Mouse (Mus musculus) midbrain, embryonic 16.5 days (tissue): ENCODE results near the gene Prkag1. TPM values are rescaled to one million over a fixed set of nuclear protein-coding genes. Genes with fewer than 3 reads are reported as not detected.

Experiments used
- ATAC-seq: fragments of 200-750 bp; cut with Nextera tagmentation; 2 replicates; pipeline ENCODE4 v1.8.0; 2017; ENCODE audit warnings: moderate TSS enrichment
- H3K27ac ChIP-seq: fragments of 300-500 bp; sonication (generic); 2 replicates; pipeline ENCODE4 v1.5.1; 2014; ENCODE audit warnings: mild to moderate bottlenecking, low read length, mixed read lengths
- H3K27me3 ChIP-seq: fragments of 300-500 bp; sonication (generic); 2 replicates; pipeline ENCODE4 v1.6.1; 2014; ENCODE audit warnings: low read depth, low read length, mixed read lengths; ENCODE audit not compliant: control insufficient read depth, insufficient read depth
- H3K36me3 ChIP-seq: fragments of 300-500 bp; sonication (generic); 2 replicates; pipeline ENCODE4 v1.6.1; 2014; ENCODE audit warnings: mild to moderate bottlenecking, low read length, moderate library complexity, mixed read lengths; ENCODE audit not compliant: control insufficient read depth, insufficient read depth
- H3K4me1 ChIP-seq: fragments of 300-500 bp; sonication (generic); 2 replicates; pipeline ENCODE4 v1.6.1; 2014; ENCODE audit warnings: mild to moderate bottlenecking, low read length, mixed read lengths; ENCODE audit not compliant: control insufficient read depth, insufficient read depth
- H3K4me2 ChIP-seq: fragments of 300-500 bp; sonication (generic); 2 replicates; pipeline ENCODE4 v1.6.1; 2014; ENCODE audit warnings: mild to moderate bottlenecking, low read length, mixed read lengths
- H3K4me3 ChIP-seq: fragments of 300-500 bp; sonication (generic); 2 replicates; pipeline ENCODE4 v1.5.1; 2014; ENCODE audit warnings: low read depth, mild to moderate bottlenecking, low read length, moderate library complexity, mixed read lengths
- H3K9ac ChIP-seq: fragments of 300-500 bp; sonication (generic); 2 replicates; pipeline ENCODE4 v1.6.1; 2014; ENCODE audit warnings: low read depth, low read length, mixed read lengths
- H3K9me3 ChIP-seq: fragments of 300-500 bp; sonication (generic); replicated peaks from 2 replicates; pipeline ENCODE4 v1.6.1; 2014; ENCODE audit warnings: mild to moderate bottlenecking, low read length, mixed read lengths; ENCODE audit not compliant: control insufficient read depth, poor library complexity, severe bottlenecking
- WGBS: fragments of 180-500 bp; shearing (Covaris S2); extraction: QIAGEN DNeasy Blood & Tissue Kit; methylation state at CpG from one replicate; pipeline ENCODE4 v1.1.7; 2014; 5-methylcytosine and 5-hydroxymethylcytosine counted together
- polyA plus RNA-seq: library from polyadenylated mRNA; unstranded; fragments of >200 nt; fragmentation: Nextera tagmentation; extraction: Ambion mirVana; gene quantifications from 2 replicates; pipeline ENCODE4 v1.2.1, GENCODE M21; 2015

The Prkag1 gene
- polyA plus RNA-seq, 1 experiment from 2014 or later: 72.9 TPM

DNA sequence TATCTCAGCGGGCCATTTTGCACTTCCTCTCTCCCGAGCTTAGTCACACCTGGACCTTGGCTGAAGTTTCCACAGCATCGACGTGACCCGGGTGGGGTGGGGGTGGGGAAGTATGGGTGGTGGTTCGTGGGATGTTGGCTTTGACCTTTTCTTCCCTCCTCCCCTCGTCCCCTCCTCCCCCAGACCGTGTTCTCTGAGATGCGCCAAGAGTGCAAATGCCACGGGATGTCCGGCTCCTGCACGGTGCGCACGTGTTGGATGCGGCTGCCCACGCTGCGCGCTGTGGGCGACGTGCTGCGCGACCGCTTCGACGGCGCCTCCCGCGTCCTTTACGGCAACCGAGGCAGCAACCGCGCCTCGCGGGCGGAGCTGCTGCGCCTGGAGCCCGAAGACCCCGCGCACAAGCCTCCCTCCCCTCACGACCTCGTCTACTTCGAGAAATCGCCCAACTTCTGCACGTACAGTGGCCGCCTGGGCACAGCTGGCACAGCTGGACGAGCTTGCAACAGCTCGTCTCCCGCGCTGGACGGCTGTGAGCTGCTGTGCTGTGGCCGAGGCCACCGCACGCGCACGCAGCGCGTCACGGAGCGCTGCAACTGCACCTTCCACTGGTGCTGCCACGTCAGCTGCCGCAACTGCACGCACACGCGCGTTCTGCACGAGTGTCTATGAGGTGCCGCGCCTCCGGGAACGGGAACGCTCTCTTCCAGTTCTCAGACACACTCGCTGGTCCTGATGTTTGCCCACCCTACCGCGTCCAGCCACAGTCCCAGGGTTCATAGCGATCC is 38.9 kb downstream of the Prkag1 start:
- peak overlapping the region; percentile 38 for H3K4me3 ChIP-seq
- WGBS: 1% methylated on average over 75 of the region's 75 CpGs
- peak overlapping the region; percentile 50 for H3K4me2 ChIP-seq
- H3K4me1 ChIP-seq: peaks cover 16% of the 10 kb centered on the region; the same call in 1 of the 2 replicates
- peak overlapping the region; percentile 48 for H3K9ac ChIP-seq
- H3K27me3 ChIP-seq: peaks cover 92% of the 10 kb centered on the region
- peak; percentile 72; the same call in 1 of the 2 replicates for ATAC-seq
- no peaks in the 10 kb centered on the region for H3K9me3 ChIP-seq
- no peak overlapping the region for H3K27ac ChIP-seq
- no peaks in the 10 kb centered on the region for H3K36me3 ChIP-seq

DNA sequence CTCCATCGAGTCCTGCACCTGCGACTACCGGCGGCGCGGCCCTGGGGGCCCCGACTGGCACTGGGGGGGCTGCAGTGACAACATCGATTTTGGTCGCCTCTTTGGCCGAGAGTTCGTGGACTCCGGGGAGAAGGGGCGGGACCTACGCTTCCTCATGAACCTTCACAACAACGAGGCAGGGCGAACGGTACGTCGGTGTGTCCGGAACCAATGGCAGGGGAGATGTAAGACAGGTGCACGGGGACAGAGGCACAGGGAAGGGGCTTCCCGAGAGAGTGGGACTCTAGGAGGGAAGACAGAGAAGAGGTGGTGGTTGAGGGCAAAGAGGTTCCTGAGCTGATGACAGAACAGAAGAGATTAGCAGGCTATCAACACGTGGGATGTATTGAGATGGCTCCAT is 39.5 kb downstream of the Prkag1 start:
- no peak overlapping the region for H3K4me2 ChIP-seq
- no peak overlapping the region for H3K4me3 ChIP-seq
- peaks cover 12% of the 10 kb centered on the region; the same call in 1 of the 2 replicates for H3K4me1 ChIP-seq
- ATAC-seq: no peak
- H3K9ac ChIP-seq: no peak overlapping the region
- no peaks in the 10 kb centered on the region for H3K36me3 ChIP-seq
- H3K27ac ChIP-seq: no peak overlapping the region
- H3K9me3 ChIP-seq: no peaks in the 10 kb centered on the region
- H3K27me3 ChIP-seq: peaks cover 92% of the 10 kb centered on the region
- under 1% methylated on average over 23 of the region's 23 CpGs for WGBS

DNA sequence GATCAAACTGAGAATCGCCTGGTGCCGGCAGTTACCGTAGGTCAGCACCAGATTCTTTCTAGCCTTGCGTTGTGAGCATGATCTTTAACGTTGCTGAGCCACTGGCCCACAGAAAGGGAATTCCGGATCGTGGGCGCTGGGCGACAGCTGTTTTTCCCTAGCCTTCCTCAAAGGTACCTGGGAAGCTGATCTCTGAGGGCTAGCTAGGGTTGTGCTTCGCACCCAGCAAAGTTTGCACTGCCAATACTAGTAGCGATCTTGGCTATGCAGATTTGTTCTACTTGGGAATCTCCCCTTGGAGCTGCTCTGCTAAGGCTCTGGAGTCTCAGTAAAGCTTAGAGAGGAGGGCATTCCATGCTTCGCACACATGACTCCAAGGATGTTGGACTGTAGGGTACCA is 40.1 kb downstream of the Prkag1 start:
- Histone ChIP-seq H3K9ac (no peak overlapping the region), H3K4me1 (peaks cover 12% of the 10 kb centered on the region; the same call in 1 of the 2 replicates), H3K4me2 (peak overlapping the region; percentile 33; the same call in 1 of the 2 replicates), H3K27me3 (peaks cover 90% of the 10 kb centered on the region), H3K36me3 (no peaks in the 10 kb centered on the region), H3K27ac (no peak overlapping the region), H3K9me3 (no peaks in the 10 kb centered on the region), H3K4me3 (peak overlapping the region; percentile 9; the same call in 1 of the 2 replicates)
- no peak for ATAC-seq
- under 1% methylated on average over 12 of the region's 12 CpGs for WGBS

DNA sequence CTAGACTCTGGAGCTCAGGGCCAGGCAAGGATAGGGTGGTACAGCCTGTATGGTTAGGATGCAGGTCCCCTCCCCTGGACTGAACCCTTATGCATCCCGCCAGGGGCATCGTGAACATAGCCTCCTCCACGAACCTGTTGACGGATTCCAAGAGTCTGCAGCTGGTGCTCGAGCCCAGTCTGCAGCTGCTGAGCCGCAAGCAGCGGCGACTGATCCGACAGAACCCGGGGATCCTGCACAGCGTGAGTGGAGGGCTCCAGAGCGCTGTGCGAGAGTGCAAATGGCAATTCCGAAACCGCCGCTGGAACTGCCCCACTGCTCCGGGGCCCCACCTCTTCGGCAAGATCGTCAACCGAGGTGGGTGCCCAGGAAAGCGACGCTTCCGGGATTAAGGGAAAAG is 40.6 kb downstream of the Prkag1 start:
- H3K27me3 ChIP-seq: peaks cover 86% of the 10 kb centered on the region
- no peak overlapping the region for H3K27ac ChIP-seq
- H3K4me2 ChIP-seq: peak overlapping the region; percentile 33; the same call in 1 of the 2 replicates
- ATAC-seq: no peak
- H3K9me3 ChIP-seq: no peaks in the 10 kb centered on the region; the same call in 1 of the 2 replicates
- H3K9ac ChIP-seq: no peak overlapping the region
- H3K4me1 ChIP-seq: peaks cover 12% of the 10 kb centered on the region; the same call in 1 of the 2 replicates
- WGBS: 0% methylated on average over 23 of the region's 23 CpGs
- peak overlapping the region; percentile 9 for H3K4me3 ChIP-seq
- no peaks in the 10 kb centered on the region for H3K36me3 ChIP-seq

DNA sequence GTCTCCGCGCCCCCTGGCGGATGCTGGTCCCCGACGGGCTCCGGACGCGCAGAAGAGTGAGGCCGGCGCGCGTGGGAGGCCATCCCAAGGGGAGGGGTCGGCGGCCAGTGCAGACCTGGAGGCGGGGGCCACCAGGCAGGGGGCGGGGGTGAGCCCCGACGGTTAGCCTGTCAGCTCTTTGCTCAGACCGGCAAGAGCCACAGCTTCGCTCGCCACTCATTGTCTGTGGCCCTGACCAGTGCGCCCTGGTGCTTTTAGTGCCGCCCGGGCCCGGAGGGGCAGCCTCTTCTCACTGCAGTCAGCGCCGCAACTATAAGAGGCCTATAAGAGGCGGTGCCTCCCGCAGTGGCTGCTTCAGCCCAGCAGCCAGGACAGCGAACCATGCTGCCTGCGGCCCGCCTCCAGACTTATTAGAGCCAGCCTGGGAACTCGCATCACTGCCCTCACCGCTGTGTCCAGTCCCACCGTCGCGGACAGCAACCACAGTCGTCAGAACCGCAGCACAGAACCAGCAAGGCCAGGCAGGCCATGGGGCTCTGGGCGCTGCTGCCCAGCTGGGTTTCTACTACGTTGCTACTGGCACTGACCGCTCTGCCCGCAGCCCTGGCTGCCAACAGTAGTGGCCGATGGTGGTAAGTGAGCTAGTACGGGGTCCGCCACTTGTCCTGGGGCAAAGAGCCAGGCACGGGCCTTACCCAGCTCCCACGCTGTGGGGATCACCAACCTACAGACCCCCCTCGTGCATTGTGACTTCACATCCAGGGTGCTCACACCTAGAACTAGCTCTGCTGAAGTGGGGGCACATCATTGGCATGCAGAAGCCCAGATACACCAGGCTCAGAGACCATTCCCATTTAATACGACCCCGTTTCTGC is 41.4 kb downstream of the Prkag1 start, which contains the start of gene Wnt1:
Gene Wnt1, plus strand, starts transcription at position 197 of the 875 bp plus-strand sequence.
- H3K27me3 ChIP-seq: peaks cover 77% of the 10 kb centered on the region
- ATAC-seq: 0 out of 2 replicates have a peak, but pooled peaks have one; percentile 22
- H3K9me3 ChIP-seq: no peaks in the 10 kb centered on the region; the same call in 1 of the 2 replicates
- no peaks in the 10 kb centered on the region for H3K36me3 ChIP-seq
- H3K4me1 ChIP-seq: peaks cover 12% of the 10 kb centered on the region; the same call in 1 of the 2 replicates
- H3K9ac ChIP-seq: no peak within 1 kb of the TSS
- 0 out of 2 replicates have a peak within 1 kb of the TSS, but pooled peaks have one; percentile 17 for H3K4me2 ChIP-seq
- WGBS: 2% methylated on average over 41 of the region's 51 CpGs
- no peak within 1 kb of the TSS for H3K27ac ChIP-seq
- peak within 1 kb of the TSS; percentile 9; the same call in 1 of the 2 replicates for H3K4me3 ChIP-seq

DNA sequence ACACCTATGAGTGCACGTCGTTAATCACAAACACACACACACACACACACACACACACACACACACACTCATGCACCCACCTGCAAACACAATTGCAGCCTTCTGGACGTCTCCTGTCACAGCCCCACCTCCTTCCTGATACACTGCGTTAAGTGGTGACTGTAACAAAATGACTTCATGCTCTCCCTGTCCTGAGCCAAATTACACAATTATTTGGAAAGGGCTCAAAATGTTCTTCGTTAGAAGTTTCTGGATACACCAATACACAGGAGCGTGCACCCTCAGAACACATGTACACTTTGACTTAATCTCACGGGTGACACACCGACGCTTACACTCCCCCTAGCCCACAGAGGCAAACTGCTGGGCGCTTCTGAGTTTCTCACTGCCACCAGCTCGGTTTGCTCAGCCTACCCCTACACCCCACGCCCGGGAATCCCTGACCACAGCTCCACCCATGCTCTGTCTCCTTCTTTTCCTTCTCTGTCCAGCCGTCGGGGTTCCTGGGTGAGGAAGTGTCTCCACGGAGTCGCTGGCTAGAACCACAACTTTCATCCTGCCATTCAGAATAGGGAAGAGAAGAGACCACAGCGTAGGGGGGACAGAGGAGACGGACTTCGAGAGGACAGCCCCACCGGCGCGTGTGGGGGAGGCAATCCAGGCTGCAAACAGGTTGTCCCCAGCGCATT is 42.2 kb downstream of the Prkag1 start:
- peaks cover 69% of the 10 kb centered on the region for H3K27me3 ChIP-seq
- H3K4me1 ChIP-seq: peaks cover 12% of the 10 kb centered on the region; the same call in 1 of the 2 replicates
- no peak overlapping the region for H3K4me3 ChIP-seq
- H3K36me3 ChIP-seq: no peaks in the 10 kb centered on the region
- no peak for ATAC-seq
- no peak overlapping the region for H3K27ac ChIP-seq
- H3K4me2 ChIP-seq: no peak overlapping the region
- H3K9ac ChIP-seq: no peak overlapping the region
- H3K9me3 ChIP-seq: no peaks in the 10 kb centered on the region; the same call in 1 of the 2 replicates
- WGBS: 10% methylated on average over 24 of the region's 24 CpGs

DNA sequence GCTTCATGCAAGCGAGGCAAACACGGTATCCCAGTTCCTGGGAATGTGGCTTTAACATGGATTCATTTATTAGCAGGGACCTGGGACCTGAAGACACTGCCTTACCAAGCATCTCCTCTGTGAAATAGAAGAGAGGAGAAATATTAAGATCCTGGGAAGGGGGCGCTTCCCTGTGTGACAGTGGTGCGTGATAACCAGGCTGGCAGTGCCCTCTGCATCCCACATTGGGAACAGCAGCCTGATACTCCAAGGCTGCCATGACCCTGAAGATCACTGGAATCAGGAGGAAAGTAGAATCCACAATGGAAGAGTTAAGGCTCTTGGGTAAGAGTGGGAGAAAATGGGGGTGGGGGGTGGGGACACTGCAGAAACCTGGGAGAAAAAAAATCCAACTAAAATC is 43.4 kb downstream of the Prkag1 start:
- H3K27ac ChIP-seq: no peak overlapping the region
- H3K4me2 ChIP-seq: no peak overlapping the region
- peaks cover 10% of the 10 kb centered on the region; the same call in 1 of the 2 replicates for H3K4me1 ChIP-seq
- no peaks in the 10 kb centered on the region for H3K36me3 ChIP-seq
- no peak overlapping the region for H3K4me3 ChIP-seq
- peaks cover 59% of the 10 kb centered on the region for H3K27me3 ChIP-seq
- no peak for ATAC-seq
- H3K9ac ChIP-seq: no peak overlapping the region
- WGBS: 44% methylated on average over 4 of the region's 4 CpGs
- H3K9me3 ChIP-seq: no peaks in the 10 kb centered on the region; the same call in 1 of the 2 replicates

DNA sequence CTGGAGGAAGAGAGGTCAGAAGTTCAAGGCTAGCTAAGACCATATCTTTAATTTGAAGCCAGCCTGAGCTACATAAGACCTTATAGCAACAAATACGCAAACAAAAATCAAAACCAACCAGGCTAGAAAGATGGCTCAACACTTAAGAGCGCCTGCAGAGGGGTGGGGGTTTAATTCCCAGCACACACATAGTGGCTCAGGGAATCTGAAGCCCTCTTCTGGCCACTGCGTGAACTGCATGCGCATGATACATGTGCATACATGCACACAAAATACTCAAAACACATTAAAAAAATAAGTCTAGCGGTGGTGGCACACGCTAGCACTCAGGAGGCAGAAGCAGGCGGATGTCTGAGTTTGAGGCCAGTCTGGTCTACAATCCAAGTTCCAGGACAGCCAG is 45.6 kb downstream of the Prkag1 start:
- no peak overlapping the region for H3K4me2 ChIP-seq
- no peak for ATAC-seq
- no peak overlapping the region for H3K9ac ChIP-seq
- H3K36me3 ChIP-seq: no peaks in the 10 kb centered on the region
- peaks cover 3% of the 10 kb centered on the region; the same call in 1 of the 2 replicates for H3K4me1 ChIP-seq
- no peak overlapping the region for H3K4me3 ChIP-seq
- WGBS: 38% methylated on average over 7 of the region's 7 CpGs
- H3K27me3 ChIP-seq: peaks cover 53% of the 10 kb centered on the region
- no peaks in the 10 kb centered on the region; the same call in 1 of the 2 replicates for H3K9me3 ChIP-seq
- no peak overlapping the region for H3K27ac ChIP-seq
